Mouse (Mus musculus): ENCODE measurements around the gene Pou3f3.
A peak's percentile ranks its signal among the peaks of the same experiment; 100 is the strongest.

Pou3f3 gene

DNA sequence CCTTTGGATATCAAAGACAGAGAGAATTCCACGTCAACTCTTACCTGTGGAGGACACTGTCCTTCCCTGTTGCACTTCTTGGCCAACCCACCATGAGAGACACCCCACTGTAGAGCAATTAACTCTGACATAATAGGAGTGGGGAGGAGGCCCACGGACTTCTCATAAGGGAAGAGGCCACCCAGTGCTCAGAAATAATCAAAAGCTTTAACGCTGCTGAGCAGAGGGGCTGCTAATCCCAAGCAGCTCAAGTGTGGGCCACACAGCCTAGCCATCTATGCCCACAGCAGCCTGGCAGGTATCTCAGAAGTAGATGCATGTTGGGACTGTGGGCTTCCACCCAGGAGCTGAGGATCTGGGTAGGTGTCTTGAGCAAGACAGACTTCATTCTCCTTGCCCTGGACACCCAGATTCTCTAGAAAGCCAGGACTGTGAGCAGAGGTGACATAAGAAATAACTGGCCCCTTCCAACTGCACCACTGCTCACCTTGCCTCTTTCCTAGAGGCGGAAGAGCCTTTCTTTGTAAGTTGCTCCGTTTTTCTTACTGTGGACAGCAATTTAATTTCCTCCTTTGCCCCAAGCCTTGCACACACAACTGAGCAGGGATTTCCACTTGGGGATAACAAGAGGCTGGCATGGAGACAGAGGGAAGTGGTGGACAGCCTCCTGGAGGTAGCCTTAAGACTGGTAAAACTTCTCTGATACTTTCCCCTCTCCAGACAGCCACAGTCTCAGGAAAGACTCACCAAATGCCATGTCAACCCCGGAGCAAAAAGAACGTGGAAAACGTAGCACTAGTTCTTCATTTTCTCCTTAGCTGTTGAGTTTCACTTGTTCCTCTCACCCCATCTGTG is 16.1 kb downstream of the Pou3f3 start:
- Histone ChIP-seq H3K36me3 (ENCODE audit: insufficient read depth, low read length) (no peaks in the 10 kb centered on the region), H3K27me3 (ENCODE audit: insufficient read depth, low read length) (peaks cover 96% of the 10 kb centered on the region), H3K4me1 (replicated peaks; ENCODE audit: low read depth, low read length) (peaks cover 22% of the 10 kb centered on the region), H3K4me3 (replicated peaks; ENCODE audit: low read length) (no peak overlapping the region), H3K9me3 (ENCODE audit: low read length) (no peaks in the 10 kb centered on the region)
- TF ChIP-seq POU5F1 (IDR thresholded peaks at IDR 0.05; ENCODE audit: borderline replicate concordance, low read length) = no peak
- TF ChIP-seq CTCF (conservative IDR thresholded peaks at IDR 0.05; ENCODE audit: low read length) = no peak
- TF ChIP-seq NANOG (IDR thresholded peaks at IDR 0.05; ENCODE audit: borderline replicate concordance, low read length) = no peak

GRCm38 (mm10) chr1:42712311-42712690 is 16.7 kb downstream of the Pou3f3 start:
- Histone ChIP-seq H3K9me3 (ENCODE audit: low read length) (no peaks in the 10 kb centered on the region), H3K36me3 (ENCODE audit: insufficient read depth, low read length) (no peaks in the 10 kb centered on the region), H3K27me3 (ENCODE audit: insufficient read depth, low read length) (peaks cover 96% of the 10 kb centered on the region), H3K4me1 (replicated peaks; ENCODE audit: low read depth, low read length) (peaks cover 22% of the 10 kb centered on the region), H3K4me3 (replicated peaks; ENCODE audit: low read length) (no peak overlapping the region)
- TF ChIP-seq CTCF (conservative IDR thresholded peaks at IDR 0.05; ENCODE audit: low read length) (no peak), POU5F1 (IDR thresholded peaks at IDR 0.05; ENCODE audit: borderline replicate concordance, low read length) (no peak), NANOG (IDR thresholded peaks at IDR 0.05; ENCODE audit: borderline replicate concordance, low read length) (no peak)

- Histone ChIP-seq H3K4me1 (replicated peaks; ENCODE audit: low read depth, low read length) (peaks cover 18% of the 10 kb centered on the region), H3K36me3 (ENCODE audit: insufficient read depth, low read length) (no peaks in the 10 kb centered on the region), H3K9me3 (ENCODE audit: low read length) (no peaks in the 10 kb centered on the region), H3K27me3 (ENCODE audit: insufficient read depth, low read length) (peaks cover 93% of the 10 kb centered on the region), H3K4me3 (replicated peaks; ENCODE audit: low read length) (peak overlapping the region; percentile 66)
- TF ChIP-seq NANOG (IDR thresholded peaks at IDR 0.05; ENCODE audit: borderline replicate concordance, low read length) (no peak), POU5F1 (IDR thresholded peaks at IDR 0.05; ENCODE audit: borderline replicate concordance, low read length) (peak; percentile 30)
Measured at GRCm38 (mm10) chr1:42713104-42713932, 17.8 kb downstream of the Pou3f3 start.

- peak overlapping the region; percentile 66 for H3K4me3 ChIP-seq (replicated peaks; ENCODE audit: low read length)
- TF ChIP-seq CTCF (conservative IDR thresholded peaks at IDR 0.05; ENCODE audit: low read length) (peak; percentile 27), POU5F1 (IDR thresholded peaks at IDR 0.05; ENCODE audit: borderline replicate concordance, low read length) (no peak)
- H3K9me3 ChIP-seq (ENCODE audit: low read length) = no peaks in the 10 kb centered on the region
- no peaks in the 10 kb centered on the region for H3K36me3 ChIP-seq (ENCODE audit: insufficient read depth, low read length)
- peaks cover 93% of the 10 kb centered on the region for H3K27me3 ChIP-seq (ENCODE audit: insufficient read depth, low read length)
- H3K4me1 ChIP-seq (replicated peaks; ENCODE audit: low read depth, low read length) = peaks cover 18% of the 10 kb centered on the region
Measured at GRCm38 (mm10) chr1:42714016-42714931, 18.7 kb downstream of the Pou3f3 start.

- Histone ChIP-seq H3K9me3 (ENCODE audit: low read length) (no peaks in the 10 kb centered on the region), H3K27me3 (ENCODE audit: insufficient read depth, low read length) (peaks cover 79% of the 10 kb centered on the region), H3K4me1 (replicated peaks; ENCODE audit: low read depth, low read length) (peaks cover 11% of the 10 kb centered on the region), H3K36me3 (ENCODE audit: insufficient read depth, low read length) (no peaks in the 10 kb centered on the region), H3K4me3 (replicated peaks; ENCODE audit: low read length) (no peak overlapping the region)
- TF ChIP-seq NANOG (IDR thresholded peaks at IDR 0.05; ENCODE audit: borderline replicate concordance, low read length) (no peak), POU5F1 (IDR thresholded peaks at IDR 0.05; ENCODE audit: borderline replicate concordance, low read length) (no peak), CTCF (conservative IDR thresholded peaks at IDR 0.05; ENCODE audit: low read length) (no peak)
Measured at GRCm38 (mm10) chr1:42718549-42718948, 23.0 kb downstream of the Pou3f3 start.

DNA sequence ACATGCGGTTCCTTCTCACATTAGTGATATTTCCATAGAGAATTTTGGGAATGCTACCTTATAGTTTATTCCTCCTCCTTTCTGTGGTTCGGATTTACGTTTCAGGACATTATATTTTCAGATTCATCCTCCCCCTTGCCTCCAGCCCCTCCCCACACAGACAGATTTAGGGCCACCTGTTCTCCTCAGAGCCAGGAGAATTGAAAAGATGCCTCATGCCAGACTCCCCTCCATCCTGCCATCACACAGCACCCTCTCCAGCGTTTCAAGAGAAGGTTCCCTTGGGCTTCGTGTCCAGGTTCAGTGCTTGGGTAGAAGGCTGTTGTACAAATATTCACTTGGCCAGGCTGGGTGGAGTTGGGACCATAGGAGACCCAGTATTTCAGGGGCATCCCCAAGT is 25.8 kb downstream of the Pou3f3 start:
- H3K9me3 ChIP-seq (ENCODE audit: low read length) = no peaks in the 10 kb centered on the region
- peaks cover 57% of the 10 kb centered on the region for H3K27me3 ChIP-seq (ENCODE audit: insufficient read depth, low read length)
- no peak for TF ChIP-seq CTCF (conservative IDR thresholded peaks at IDR 0.05; ENCODE audit: low read length)
- TF ChIP-seq POU5F1 (IDR thresholded peaks at IDR 0.05; ENCODE audit: borderline replicate concordance, low read length) = no peak
- no peak for TF ChIP-seq NANOG (IDR thresholded peaks at IDR 0.05; ENCODE audit: borderline replicate concordance, low read length)
- H3K4me3 ChIP-seq (replicated peaks; ENCODE audit: low read length) = no peak overlapping the region
- no peaks in the 10 kb centered on the region for H3K36me3 ChIP-seq (ENCODE audit: insufficient read depth, low read length)
- H3K4me1 ChIP-seq (replicated peaks; ENCODE audit: low read depth, low read length) = peaks cover 11% of the 10 kb centered on the region

DNA sequence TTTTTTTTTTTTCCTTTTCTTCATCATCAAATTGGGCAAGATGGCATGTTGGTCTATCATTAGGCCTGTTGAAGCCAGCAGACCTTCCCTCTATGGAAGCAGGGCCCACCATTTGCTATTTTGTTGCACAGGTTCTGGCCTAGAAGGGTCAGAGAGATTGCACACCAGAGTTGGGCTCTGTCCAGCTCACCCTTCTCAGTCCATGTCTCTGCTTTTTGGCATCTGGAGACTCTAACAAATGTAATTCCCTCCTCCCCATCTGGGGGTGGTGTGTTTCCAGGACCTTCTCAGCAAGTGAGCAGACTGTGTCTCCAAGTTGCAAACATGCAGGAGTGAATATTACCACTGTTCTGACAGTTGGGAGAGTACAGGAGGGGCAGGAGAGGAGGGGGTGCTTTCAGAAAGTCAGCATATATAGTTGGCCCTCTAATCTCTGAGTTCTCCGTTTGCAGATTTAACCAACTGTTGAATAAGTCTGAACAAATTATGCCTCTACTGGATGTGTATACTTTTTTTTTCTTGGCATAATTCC is 28.3 kb downstream of the Pou3f3 start:
- Histone ChIP-seq H3K9me3 (ENCODE audit: low read length) (no peaks in the 10 kb centered on the region), H3K4me3 (replicated peaks; ENCODE audit: low read length) (no peak overlapping the region), H3K36me3 (ENCODE audit: insufficient read depth, low read length) (no peaks in the 10 kb centered on the region)

More for the DNA sequence above, 28.3 kb downstream of the Pou3f3 start:
- no peak for TF ChIP-seq CTCF (conservative IDR thresholded peaks at IDR 0.05; ENCODE audit: low read length)
- TF ChIP-seq NANOG (IDR thresholded peaks at IDR 0.05; ENCODE audit: borderline replicate concordance, low read length) = no peak
- no peak for TF ChIP-seq POU5F1 (IDR thresholded peaks at IDR 0.05; ENCODE audit: borderline replicate concordance, low read length)
- H3K4me1 ChIP-seq (replicated peaks; ENCODE audit: low read depth, low read length) = peaks cover 16% of the 10 kb centered on the region
- H3K27me3 ChIP-seq (ENCODE audit: insufficient read depth, low read length) = peaks cover 55% of the 10 kb centered on the region

All from E14TG2a.4 (cell line).